In genomic region chr12:71217866-71218522, GRCm38 (mm10) we compare ENCODE assay signal across 7 mouse cellular contexts.
DNase-seq lines count a peak whose midpoint lies in the region; ATAC-seq lines count a peak whose summit lies in the region.

No protein-coding gene starts in this region.

- no peaks in the 10 kb centered on the region for H3K9me3 ChIP-seq in neural tube, embryonic 12.5 days
- H3K9me3 ChIP-seq in lung, embryonic 16.5 days (ENCODE audit: control insufficient read depth, low read length) = no peaks in the 10 kb centered on the region

- 79% methylated on average over 6 of the region's 6 CpGs for WGBS in neural tube, embryonic 12.5 days
- 57% methylated on average over 6 of the region's 6 CpGs for WGBS in lung, embryonic 16.5 days

- no peaks in the 10 kb centered on the region for H3K4me1 ChIP-seq in neural tube, embryonic 12.5 days
- peaks cover 10% of the 10 kb centered on the region; the same call in 1 of the 2 replicates for H3K4me1 ChIP-seq in lung, embryonic 16.5 days (replicated peaks; ENCODE audit: control insufficient read depth, insufficient read depth, low read length)

- H3K27me3 ChIP-seq in neural tube, embryonic 12.5 days (replicated peaks) = no peaks in the 10 kb centered on the region
- no peaks in the 10 kb centered on the region for H3K27me3 ChIP-seq in lung, embryonic 16.5 days (ENCODE audit: control insufficient read depth, insufficient read depth, low read depth, low read length)

- H3K4me3 ChIP-seq in neural tube, embryonic 12.5 days = no peak overlapping the region
- H3K4me3 ChIP-seq in lung, embryonic 16.5 days (ENCODE audit: low read length) = no peak overlapping the region

- no peak overlapping the region for H3K27ac ChIP-seq in neural tube, embryonic 12.5 days
- no peak overlapping the region for H3K27ac ChIP-seq in lung, embryonic 16.5 days (ENCODE audit: low read length)

- H3K9ac ChIP-seq in neural tube, embryonic 12.5 days = 0 out of 2 replicates have a peak overlapping the region, but pooled peaks have one; percentile 13
- no peak overlapping the region for H3K9ac ChIP-seq in lung, embryonic 16.5 days (ENCODE audit: low read length)

- DNase-seq in neural tube, embryonic 10.5 days (ENCODE audit: extremely low spot score, low spot score) = no peak
- DNase-seq in cerebellum, adult 11 months = peak; percentile 10
- peak; percentile 25 to 49 for DNase-seq in heart, adult 9 months (ENCODE audit: low spot score in 2 of 2)
- DNase-seq in spleen, postnatal 36 days (ENCODE audit: low spot score in 2 of 2) = no peak
- no peak for DNase-seq in thymus, adult 18-20 months

- no peak for ATAC-seq in neural tube, embryonic 12.5 days (ENCODE audit: low FRiP score, low read depth)
- peak; percentile 92 for ATAC-seq in lung, embryonic 16.5 days (ENCODE audit: low read depth)

- no peak overlapping the region for H3K4me2 ChIP-seq in neural tube, embryonic 12.5 days (replicated peaks)
- H3K4me2 ChIP-seq in lung, embryonic 16.5 days (ENCODE audit: low read depth, low read length) = no peak overlapping the region

- peaks cover 32% of the 10 kb centered on the region for H3K36me3 ChIP-seq in neural tube, embryonic 12.5 days
- peaks cover 7% of the 10 kb centered on the region for H3K36me3 ChIP-seq in lung, embryonic 16.5 days (ENCODE audit: control insufficient read depth, insufficient read depth, low read length)

Comparison
In these comparisons a context has a peak if more than half of its experiments do, and no peak if none do; other contexts are left out.
1. DNase-seq: peak in cerebellum, adult 11 months (single experiment) and heart, adult 9 months (2 of 2); none in neural tube, embryonic 10.5 days (single experiment), spleen, postnatal 36 days (0 of 2) and thymus, adult 18-20 months (0 of 2).